Mouse (Mus musculus): ENCODE data around the gene Dnajc16. TPM values are rescaled to one million over a fixed set of nuclear protein-coding genes. Genes with fewer than 3 reads are reported as not detected.

The Dnajc16 gene
- total and polyA plus RNA-seq, 3 experiments, result 3.2 to 6.8 TPM; not detected in 1

GRCm38 (mm10) chr4:141738015-141738414 is 52.7 kb downstream of the Dnajc16 start:
- H3K36me3 ChIP-seq (ENCODE audit: control insufficient read depth in 1 of 2, insufficient read depth in 2 of 2, low read length in 2 of 2), result no peaks in the 10 kb centered on the region
- H3K27ac ChIP-seq (ENCODE audit: control insufficient read depth, low read depth, low read length), result no peak overlapping the region
- no peak overlapping the region for H3K9ac ChIP-seq (ENCODE audit: control insufficient read depth, low read depth, low read length, poor library complexity, severe bottlenecking)
- no peaks in the 10 kb centered on the region for H3K9me3 ChIP-seq (replicated peaks; ENCODE audit: insufficient read depth, low read length)
- no peak overlapping the region for H3K4me3 ChIP-seq (ENCODE audit: control insufficient read depth in 1 of 2, insufficient read depth in 1 of 2, low read depth in 2 of 2, low read length in 2 of 2)
- no peaks in the 10 kb centered on the region for H3K79me2 ChIP-seq (ENCODE audit: control insufficient read depth, insufficient read depth, low read length, poor library complexity)
- DNase-seq (ENCODE audit: low read depth, low spot score), result no peak
- no peaks in the 10 kb centered on the region for H3K4me1 ChIP-seq (ENCODE audit: control insufficient read depth in 1 of 2, insufficient read depth in 2 of 2, low read length in 2 of 2)
- H3K27me3 ChIP-seq (ENCODE audit: control insufficient read depth in 1 of 2, insufficient read depth in 2 of 2, low read length in 2 of 2), result no peaks in the 10 kb centered on the region
- no peak for TF ChIP-seq POLR2AphosphoS2 (IDR thresholded peaks at IDR 0.05; ENCODE audit: low read length)
- no peak for TF ChIP-seq MYB (IDR thresholded peaks at IDR 0.05; ENCODE audit: low read depth, low read length)
- no peak for TF ChIP-seq GABPA (IDR thresholded peaks at IDR 0.05; ENCODE audit: low read depth, low read length)
- TF ChIP-seq MXI1 (IDR thresholded peaks at IDR 0.05; ENCODE audit: low read depth, low read length), result no peak
- TF ChIP-seq KAT2A (conservative IDR thresholded peaks at IDR 0.05; ENCODE audit: low read depth, low read length), result no peak
- no peak for TF ChIP-seq MAFK (IDR thresholded peaks at IDR 0.05; ENCODE audit: borderline replicate concordance, low read depth, low read length)
- TF ChIP-seq ETS1 (IDR thresholded peaks at IDR 0.05; ENCODE audit: low read depth, low read length), result no peak
- TF ChIP-seq E2F4 (IDR thresholded peaks at IDR 0.05; ENCODE audit: borderline replicate concordance, low read depth, low read length), result no peak
- no peak for TF ChIP-seq ELF1 (IDR thresholded peaks at IDR 0.05; ENCODE audit: low read depth, low read length)
- TF ChIP-seq JUND (IDR thresholded peaks at IDR 0.05; ENCODE audit: low read depth, low read length), result no peak
- TF ChIP-seq TBP (IDR thresholded peaks at IDR 0.05; ENCODE audit: low read depth, low read length), result no peak
- no peak for TF ChIP-seq ZKSCAN1 (IDR thresholded peaks at IDR 0.05; ENCODE audit: low read depth, low read length)
- no peak for TF ChIP-seq USF1 (IDR thresholded peaks at IDR 0.05; ENCODE audit: low read depth, low read length)
- TF ChIP-seq POLR2AphosphoS5 (IDR thresholded peaks at IDR 0.05; ENCODE audit: borderline replicate concordance, low read depth, low read length), result no peak
- no peak for TF ChIP-seq SMC3 (IDR thresholded peaks at IDR 0.05; ENCODE audit: low read depth, low read length)
- TF ChIP-seq MYC (IDR thresholded peaks at IDR 0.05; ENCODE audit: low read depth, low read length), result no peak
- TF ChIP-seq HCFC1 (IDR thresholded peaks at IDR 0.05; ENCODE audit: low read depth, low read length), result no peak
- no peak for TF ChIP-seq MAZ (IDR thresholded peaks at IDR 0.05; ENCODE audit: low read depth, low read length)
- no peak for TF ChIP-seq CHD2 (IDR thresholded peaks at IDR 0.05; ENCODE audit: low read length)
- TF ChIP-seq SIN3A (IDR thresholded peaks at IDR 0.05; ENCODE audit: low read length), result no peak

- H3K4me1 ChIP-seq (ENCODE audit: control insufficient read depth in 1 of 2, insufficient read depth in 2 of 2, low read length in 2 of 2), result peaks cover 0 to 5% of the 10 kb centered on the region in 2 experiments; a peak in 1 of 4 replicates
- no peaks in the 10 kb centered on the region for H3K9me3 ChIP-seq (replicated peaks; ENCODE audit: insufficient read depth, low read length)
- no peaks in the 10 kb centered on the region for H3K79me2 ChIP-seq (ENCODE audit: control insufficient read depth, insufficient read depth, low read length, poor library complexity)
- no peaks in the 10 kb centered on the region; a peak in 1 of 4 replicates for H3K36me3 ChIP-seq (ENCODE audit: control insufficient read depth in 1 of 2, insufficient read depth in 2 of 2, low read length in 2 of 2)
- no peak for DNase-seq (ENCODE audit: low read depth, low spot score)
- no peak overlapping the region for H3K27ac ChIP-seq (ENCODE audit: control insufficient read depth, low read depth, low read length)
- no peak overlapping the region for H3K4me3 ChIP-seq (ENCODE audit: control insufficient read depth in 1 of 2, insufficient read depth in 1 of 2, low read depth in 2 of 2, low read length in 2 of 2)
- H3K27me3 ChIP-seq (ENCODE audit: control insufficient read depth in 1 of 2, insufficient read depth in 2 of 2, low read length in 2 of 2), result no peaks in the 10 kb centered on the region
- no peak for TF ChIP-seq SMC3 (IDR thresholded peaks at IDR 0.05; ENCODE audit: low read depth, low read length)
- TF ChIP-seq RAD21 (IDR thresholded peaks at IDR 0.05; ENCODE audit: low read depth, low read length), result no peak
- TF ChIP-seq POLR2AphosphoS2 (IDR thresholded peaks at IDR 0.05; ENCODE audit: low read length), result no peak
- TF ChIP-seq TCF12 (IDR thresholded peaks at IDR 0.05; ENCODE audit: low read depth, low read length), result no peak
- TF ChIP-seq GABPA (IDR thresholded peaks at IDR 0.05; ENCODE audit: low read depth, low read length), result no peak
- no peak for TF ChIP-seq BHLHE40 (IDR thresholded peaks at IDR 0.05; ENCODE audit: borderline replicate concordance, low read depth, low read length)
- TF ChIP-seq TBP (IDR thresholded peaks at IDR 0.05; ENCODE audit: low read depth, low read length), result no peak
- no peak for TF ChIP-seq MYC (IDR thresholded peaks at IDR 0.05; ENCODE audit: low read depth, low read length)
- TF ChIP-seq ZC3H11A (IDR thresholded peaks at IDR 0.05; ENCODE audit: low read depth, low read length), result no peak
- TF ChIP-seq ETS1 (IDR thresholded peaks at IDR 0.05; ENCODE audit: low read depth, low read length), result no peak
- H3K9ac ChIP-seq (ENCODE audit: control insufficient read depth, low read depth, low read length, poor library complexity, severe bottlenecking), result no peak overlapping the region
Measured at GRCm38 (mm10) chr4:141736856-141737255, 53.9 kb downstream of the Dnajc16 start.

Data from MEL (cell line).